Mouse (Mus musculus): ENCODE measurements at regions not wholly inside any gene's neighbourhood (a gene's known extent, or its start where the extent isn't known, plus 50 kb on each side); places are given as distances from the start of the nearest gene placed in this dataset.

GRCm38 (mm10) chr9:43692538-43692937 is 51.2 kb upstream of the Nectin1 start:
- in situ Hi-C loops (cut with MboI, MseI): no loop called here
